Mouse (Mus musculus): Measurements from ENCODE around the gene Slc16a13. TPM values are rescaled to one million over a fixed set of nuclear protein-coding genes. Genes with fewer than 3 reads are reported as not detected.
A peak's percentile ranks its signal among the peaks of the same experiment; 100 is the strongest.

The Slc16a13 gene
- total RNA-seq, 2 experiments from 2014 or later, result 7.5 to 10.5 TPM

- no peak for DNase-seq (ENCODE audit: extremely low spot score in 1 of 2, low spot score in 2 of 2)
- intact Hi-C loops (cut with DNase I), result no loop called here
- TF ChIP-seq CTCF (IDR thresholded peaks at IDR 0.05), result no peak
- Histone ChIP-seq H3K27ac (no peak overlapping the region), H3K4me3 (no peak overlapping the region)
These were observed 13.6 kb downstream of the Slc16a13 start for GRCm38 (mm10) chr11:70207283-70207682.

- H3K4me3 ChIP-seq, result no peak overlapping the region
- H3K27ac ChIP-seq, result no peak overlapping the region
- intact Hi-C loops (cut with DNase I), result no loop called here
- TF ChIP-seq CTCF (IDR thresholded peaks at IDR 0.05), result no peak
- no peak for DNase-seq (ENCODE audit: extremely low spot score in 1 of 2, low spot score in 2 of 2)
These were observed 14.1 kb downstream of the Slc16a13 start for GRCm38 (mm10) chr11:70206801-70207200.

GRCm38 (mm10) chr11:70201691-70202090 lies 19.2 kb downstream of the Slc16a13 start:
- Histone ChIP-seq H3K27ac (no peak overlapping the region), H3K4me3 (no peak overlapping the region)
- intact Hi-C loops (cut with DNase I), result loop anchor here (2.0 kb wide), 1 partner anchor 127 kb away; no protein-coding TSS in a partner anchor
- peak; percentile 64 to 75 for DNase-seq (ENCODE audit: extremely low spot score in 1 of 2, low spot score in 2 of 2)
- peak; percentile 88 for TF ChIP-seq CTCF (IDR thresholded peaks at IDR 0.05)

GRCm38 (mm10) chr11:70200036-70200608 lies 20.7 kb downstream of the Slc16a13 start:
- no peak for DNase-seq (ENCODE audit: extremely low spot score in 1 of 2, low spot score in 2 of 2)
- intact Hi-C loops (cut with DNase I), result loop anchor here (2.0 kb wide), 1 partner anchor 125 kb away; no protein-coding TSS in a partner anchor

GRCm38 (mm10) chr11:70199107-70199506 lies 21.8 kb downstream of the Slc16a13 start:
- no peak overlapping the region for H3K27ac ChIP-seq

More at GRCm38 (mm10) chr11:70200036-70200608, 20.7 kb downstream of the Slc16a13 start:
- H3K4me3 ChIP-seq, result no peak overlapping the region
- no peak overlapping the region for H3K27ac ChIP-seq
- no peak for TF ChIP-seq CTCF (IDR thresholded peaks at IDR 0.05)

GRCm38 (mm10) chr11:70198332-70198731 lies 22.5 kb downstream of the Slc16a13 start:
- intact Hi-C loops (cut with DNase I), result no loop called here
- DNase-seq (ENCODE audit: extremely low spot score in 1 of 2, low spot score in 2 of 2), result no peak
- H3K27ac ChIP-seq, result no peak overlapping the region
- no peak for TF ChIP-seq CTCF (IDR thresholded peaks at IDR 0.05)
- H3K4me3 ChIP-seq, result no peak overlapping the region

More at GRCm38 (mm10) chr11:70199107-70199506, 21.8 kb downstream of the Slc16a13 start:
- intact Hi-C loops (cut with DNase I), result no loop called here
- DNase-seq (ENCODE audit: extremely low spot score in 1 of 2, low spot score in 2 of 2), result no peak
- no peak overlapping the region for H3K4me3 ChIP-seq
- no peak for TF ChIP-seq CTCF (IDR thresholded peaks at IDR 0.05)

GRCm38 (mm10) chr11:70193354-70194285 lies 27.2 kb downstream of the Slc16a13 start:
- no peak for DNase-seq (ENCODE audit: extremely low spot score in 1 of 2, low spot score in 2 of 2)
- intact Hi-C loops (cut with DNase I), result no loop called here
- Histone ChIP-seq H3K27ac (no peak overlapping the region), H3K4me3 (no peak overlapping the region)
- no peak for TF ChIP-seq CTCF (IDR thresholded peaks at IDR 0.05)

- intact Hi-C loops (cut with DNase I), result no loop called here
- TF ChIP-seq CTCF (IDR thresholded peaks at IDR 0.05), result no peak
- H3K4me3 ChIP-seq, result no peak overlapping the region
These were observed 28.7 kb downstream of the Slc16a13 start for GRCm38 (mm10) chr11:70192157-70192556.

GRCm38 (mm10) chr11:70191188-70191587 lies 29.7 kb downstream of the Slc16a13 start:
- DNase-seq (ENCODE audit: extremely low spot score in 1 of 2, low spot score in 2 of 2), result no peak
- Histone ChIP-seq H3K27ac (no peak overlapping the region), H3K4me3 (no peak overlapping the region)
- intact Hi-C loops (cut with DNase I), result no loop called here
- no peak for TF ChIP-seq CTCF (IDR thresholded peaks at IDR 0.05)

More at GRCm38 (mm10) chr11:70192157-70192556, 28.7 kb downstream of the Slc16a13 start:
- no peak for DNase-seq (ENCODE audit: extremely low spot score in 1 of 2, low spot score in 2 of 2)
- no peak overlapping the region for H3K27ac ChIP-seq

GRCm38 (mm10) chr11:70189319-70190134 lies 31.3 kb downstream of the Slc16a13 start:
- intact Hi-C loops (cut with DNase I), result no loop called here
- TF ChIP-seq CTCF (IDR thresholded peaks at IDR 0.05), result no peak
- Histone ChIP-seq H3K4me3 (no peak overlapping the region), H3K27ac (no peak overlapping the region)
- DNase-seq (ENCODE audit: extremely low spot score in 1 of 2, low spot score in 2 of 2), result no peak

GRCm38 (mm10) chr11:70185120-70185519 lies 35.7 kb downstream of the Slc16a13 start:
- H3K4me3 ChIP-seq, result no peak overlapping the region
- TF ChIP-seq CTCF (IDR thresholded peaks at IDR 0.05), result no peak
- intact Hi-C loops (cut with DNase I), result no loop called here
- DNase-seq (ENCODE audit: extremely low spot score in 1 of 2, low spot score in 2 of 2), result no peak
- no peak overlapping the region for H3K27ac ChIP-seq

Measured in left cerebral cortex, adult 2 months (tissue).